Mouse (Mus musculus) left cerebral cortex, adult 11 months (tissue): ENCODE data around the gene Mt1.
A peak's percentile ranks its signal among the peaks of the same experiment; 100 is the strongest.

Experiments
- DNase-seq: peaks from one replicate; pipeline ENCODE4 v3.0.0; 2022; ENCODE audit warnings: low spot score

Mt1 gene

DNA sequence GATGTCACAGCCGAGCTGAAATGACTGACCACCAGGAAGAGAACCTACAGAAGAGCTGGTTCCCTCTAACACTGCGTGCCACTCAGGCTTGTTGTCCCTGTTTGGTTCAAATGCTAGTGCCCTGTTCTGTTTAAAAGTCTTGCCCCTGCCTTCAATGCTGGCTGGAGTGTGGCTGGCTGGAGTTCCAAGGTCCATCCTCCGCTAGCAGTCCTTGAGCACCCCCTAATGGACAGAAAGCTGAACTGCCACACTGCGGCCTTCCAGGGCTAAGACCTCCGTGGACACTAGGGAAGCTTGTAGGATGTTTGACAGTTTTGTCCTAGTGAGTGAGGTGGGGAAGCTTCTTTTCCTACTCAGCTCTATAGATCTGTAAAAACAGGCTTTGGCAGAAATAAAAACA lies 26.9 kb downstream of the Mt1 start:
- no peak for DNase-seq

DNA sequence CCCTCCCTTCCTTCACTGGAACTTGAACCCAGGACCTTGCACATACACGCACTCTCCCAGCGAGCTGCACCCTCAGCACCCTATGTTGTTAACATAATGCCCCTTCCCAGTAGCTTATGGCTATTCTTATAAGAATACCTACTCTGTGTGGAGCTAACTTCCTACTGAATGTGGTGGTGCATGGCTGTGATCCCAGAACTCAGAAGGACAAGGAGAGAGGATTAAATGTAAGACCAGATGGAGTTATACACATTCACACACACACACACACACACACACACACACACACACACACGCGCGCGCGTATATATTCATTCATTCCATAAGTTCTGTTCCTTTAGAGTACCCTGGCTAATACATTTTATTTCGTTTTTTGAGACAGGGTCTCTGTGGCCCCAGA lies 27.4 kb downstream of the Mt1 start:
- DNase-seq: no peak

DNA sequence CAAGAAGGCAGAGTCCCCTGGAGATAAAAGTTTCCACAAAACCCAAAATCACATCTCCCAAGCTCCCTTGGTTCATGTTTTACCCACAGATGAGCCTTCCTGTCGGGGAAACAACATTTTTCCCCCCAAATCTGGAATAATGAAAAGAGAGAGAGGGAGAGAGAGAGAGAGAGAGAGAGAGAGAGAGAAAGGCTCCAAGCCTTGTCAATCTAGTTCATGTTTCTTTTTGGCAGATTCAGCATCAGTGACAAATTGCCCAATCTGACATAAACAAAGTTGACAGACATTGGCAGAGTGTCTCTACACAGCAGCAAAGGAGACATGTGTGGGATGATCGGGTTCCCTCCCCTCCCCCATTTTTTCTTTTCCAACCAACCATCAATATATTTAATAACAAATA lies 28.6 kb downstream of the Mt1 start:
- no peak for DNase-seq

DNA sequence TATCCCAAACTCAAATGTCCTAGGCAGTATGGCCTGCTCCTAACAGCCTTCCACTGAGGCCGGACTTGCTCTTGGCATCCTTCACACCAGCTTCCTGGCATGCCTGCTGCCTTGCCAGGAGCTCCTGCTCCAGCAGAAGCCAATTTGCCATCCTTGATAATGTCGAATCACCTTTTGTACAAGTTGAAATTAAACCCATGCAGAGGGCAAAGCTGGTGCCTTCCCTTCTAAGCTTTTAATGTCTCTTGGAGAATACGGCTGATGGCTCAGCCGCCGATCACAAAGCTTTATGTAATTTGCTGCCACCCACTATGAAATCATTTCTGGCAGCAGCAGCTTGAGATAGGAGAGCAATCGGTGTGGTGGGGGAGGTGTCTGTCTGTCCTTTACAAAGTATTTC lies 30.8 kb downstream of the Mt1 start:
- peak; percentile 61 for DNase-seq

DNA sequence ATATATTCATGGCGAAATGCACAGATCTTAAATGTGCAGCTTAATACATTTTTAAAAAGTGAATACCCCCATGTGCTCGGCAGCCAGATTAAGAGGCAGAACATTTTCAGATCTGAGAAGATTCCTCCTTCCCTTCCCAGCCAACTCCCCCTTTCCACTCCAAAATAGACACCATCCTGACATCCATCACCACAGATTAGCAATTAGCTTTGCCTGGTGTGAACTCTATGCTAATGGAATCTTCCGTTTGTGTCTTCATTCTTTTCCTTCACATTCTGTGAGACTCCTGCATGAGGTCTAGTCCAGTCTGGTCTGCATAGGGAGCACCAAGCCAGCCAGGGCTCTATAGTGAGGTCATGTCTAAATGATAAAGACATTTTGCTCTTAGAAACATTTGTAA lies 31.3 kb downstream of the Mt1 start:
- DNase-seq: peak; percentile 41

DNA sequence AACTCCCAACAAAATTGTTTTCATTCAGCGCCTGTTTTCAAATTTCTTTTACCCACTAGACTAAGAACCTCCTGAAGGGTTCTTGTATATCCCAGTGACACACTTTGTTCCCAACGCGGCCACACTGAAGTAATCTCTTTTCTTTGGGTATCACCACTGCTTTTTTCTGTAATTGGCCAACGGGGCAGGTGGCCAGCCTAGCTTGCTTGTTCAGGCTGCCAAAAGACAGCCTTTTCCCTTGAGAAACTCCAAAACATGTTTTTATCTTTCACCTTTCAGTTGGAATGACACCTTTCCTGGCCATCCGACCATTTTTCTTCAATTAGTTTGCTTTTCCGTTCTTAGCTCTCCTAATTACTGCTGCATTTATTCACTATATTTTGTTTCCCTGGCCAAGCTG lies 34.9 kb downstream of the Mt1 start:
- DNase-seq: no peak

DNA sequence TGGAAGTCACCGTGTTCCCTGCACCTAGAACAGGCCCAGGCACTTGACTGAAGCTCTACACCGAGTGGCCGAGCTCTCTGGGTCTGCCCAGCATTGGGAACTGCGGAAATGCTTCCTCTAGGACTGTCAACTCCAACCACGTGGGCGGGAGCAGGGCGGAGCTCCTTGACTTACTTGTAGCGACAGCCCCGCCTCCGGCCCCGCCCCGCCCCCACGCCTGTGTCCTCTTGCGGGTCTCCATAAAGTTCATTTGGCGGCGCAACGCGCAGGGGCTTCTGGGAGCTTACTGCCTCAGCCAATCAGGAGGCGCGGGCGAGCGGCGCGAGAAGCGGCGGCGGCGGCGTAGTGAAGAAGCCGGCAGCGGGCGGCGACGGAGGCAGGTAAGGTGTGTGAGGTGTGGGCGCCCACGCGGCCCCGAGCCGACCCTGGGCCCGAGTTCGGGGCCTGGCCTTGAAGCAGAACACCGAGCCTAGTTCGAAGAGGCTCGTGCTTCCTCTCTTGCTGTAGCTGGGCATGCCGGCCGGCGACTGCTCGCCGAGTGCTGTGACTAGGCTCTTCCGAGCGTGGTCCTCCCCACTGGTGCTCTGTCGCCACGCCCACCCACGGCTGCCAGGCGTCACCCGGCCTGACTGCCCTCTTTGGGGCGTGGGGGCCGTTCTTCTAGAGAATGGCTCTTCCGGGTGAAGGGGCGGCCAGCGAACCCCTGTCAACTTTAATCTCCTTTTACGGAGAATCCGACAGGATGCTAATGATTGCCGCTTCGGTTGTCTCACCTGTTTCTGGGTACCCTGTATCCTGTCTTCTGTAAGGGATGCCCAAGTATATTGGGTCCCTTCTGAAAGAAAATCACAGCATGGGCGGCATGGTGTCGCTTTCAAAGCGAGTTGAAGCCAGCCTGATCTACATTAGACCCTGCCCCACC lies 35.6 kb downstream of the Mt1 start, which contains the start of gene Nup93:
Nup93 (plus strand) TSS at position 313 of the 922 bp plus-strand sequence.
- DNase-seq: peak; percentile 98

DNA sequence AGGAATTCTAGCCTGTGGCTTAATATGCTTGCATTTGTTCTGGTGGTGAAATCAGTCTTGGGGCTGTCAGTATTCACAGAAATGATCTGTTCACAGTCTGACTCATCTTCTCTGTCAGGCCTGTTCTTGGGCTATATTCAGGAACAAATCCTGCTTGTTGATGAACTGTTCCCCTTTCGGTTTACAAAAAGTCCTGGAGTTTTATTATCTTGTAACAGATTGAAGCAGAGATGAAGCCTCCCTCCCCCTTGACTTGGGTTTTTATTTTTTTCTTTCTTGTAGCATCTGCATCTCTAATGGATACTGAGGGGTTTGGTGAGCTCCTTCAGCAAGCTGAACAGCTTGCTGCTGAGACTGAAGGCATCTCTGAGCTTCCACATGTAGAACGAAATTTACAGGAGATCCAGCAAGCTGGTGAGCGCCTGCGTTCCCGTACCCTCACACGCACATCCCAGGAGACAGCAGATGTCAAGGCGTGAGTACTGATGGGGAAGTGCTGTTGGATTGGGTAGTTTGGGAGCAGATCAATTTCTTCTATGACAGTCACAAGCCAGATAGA lies 48.6 kb downstream of the Mt1 start:
- DNase-seq: no peak
